Mouse (Mus musculus): ENCODE data around the gene Tmco4.

Tmco4 gene

GRCm38 (mm10) chr4:139092356-139093195 is 119.9 kb downstream of the Tmco4 start, which contains the start of gene Nbl1:
TSS of gene Nbl1 (minus strand) at chr4:139092993.
- DNase-seq (ENCODE audit: low spot score in 2 of 2) = peak in 1 of 2 experiments; percentile 60

- DNase-seq (ENCODE audit: low spot score in 2 of 2) = no peak
These were observed 120.5 kb downstream of the Tmco4 start for GRCm38 (mm10) chr4:139093196-139093530.

GRCm38 (mm10) chr4:139095406-139095805 is 122.7 kb downstream of the Tmco4 start:
- DNase-seq (ENCODE audit: low spot score in 2 of 2) = no peak

GRCm38 (mm10) chr4:139096201-139096600 is 123.5 kb downstream of the Tmco4 start:
- no peak for DNase-seq (ENCODE audit: low spot score in 2 of 2)

GRCm38 (mm10) chr4:139100326-139100725 is 127.6 kb downstream of the Tmco4 start:
- DNase-seq (ENCODE audit: low spot score in 2 of 2) = no peak

- no peak for DNase-seq (ENCODE audit: low spot score in 2 of 2)
These were observed 128.9 kb downstream of the Tmco4 start for GRCm38 (mm10) chr4:139101546-139101945.

- no peak for DNase-seq (ENCODE audit: low spot score in 2 of 2)
These were observed 132.8 kb downstream of the Tmco4 start for GRCm38 (mm10) chr4:139105453-139105852.

Measured in urinary bladder, adult 18-20 months (tissue).